Mouse (Mus musculus) urinary bladder, postnatal 0 days (tissue): Measurements from ENCODE around the gene Abcd2. TPM values are rescaled to one million over a fixed set of nuclear protein-coding genes. Genes with fewer than 3 reads are reported as not detected.

Source experiments
- polyA plus RNA-seq: library from polyadenylated mRNA; unstranded; fragments of >200 nt; fragmentation: Nextera tagmentation; extraction: Ambion mirVana; gene quantifications from 2 replicates; pipeline ENCODE4 v1.2.1, GENCODE M21; 2015

The Abcd2 gene
- 0.72 and 1.6 TPM in 2 replicates for polyA plus RNA-seq

GRCm38 (mm10) chr15:91191412-91192222 is at the start of gene Abcd2:
Gene Abcd2, minus strand, starts transcription at chr15:91191799.

DNA sequence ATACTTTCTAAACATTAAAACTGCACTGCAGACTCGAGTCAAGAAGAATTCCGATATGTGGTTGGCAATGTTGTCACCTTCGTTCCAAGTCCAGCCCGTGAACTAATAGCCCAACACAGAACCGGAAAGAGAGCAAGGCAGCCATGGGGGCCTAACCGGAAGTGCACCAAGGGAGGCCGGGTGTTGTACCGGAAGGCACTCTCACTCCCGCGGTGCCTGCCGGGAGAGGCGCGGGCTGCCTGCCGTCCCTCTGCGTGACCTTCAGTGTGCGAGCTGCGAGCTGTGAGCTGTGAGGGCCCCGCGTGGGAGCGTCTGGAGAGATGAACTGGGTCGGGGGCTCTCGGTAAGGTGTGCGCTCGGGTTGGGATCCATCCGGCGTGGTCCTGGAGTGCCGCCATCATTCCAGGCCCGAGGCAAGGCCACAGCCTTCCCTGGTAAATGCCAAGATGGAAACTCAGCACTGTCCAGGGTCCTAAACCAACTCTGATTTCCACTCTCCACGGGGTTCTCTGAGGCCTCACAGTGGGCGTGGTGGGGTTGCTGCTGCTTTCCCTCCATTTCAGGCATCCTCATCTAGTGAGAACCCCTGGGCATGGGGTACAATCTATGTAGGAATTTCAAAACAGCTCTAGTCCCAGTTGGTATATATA is 7.8 kb upstream of the Abcd2 start, which contains the start of gene CN725425:
Gene CN725425, plus strand, starts transcription at position 239 of the 650 bp plus-strand sequence.

Other genes with a start within 250 kb of the Abcd2 start
- 3.4 and 3.8 TPM in 2 replicates for gene Kif21a, start 141.9 kb downstream of the Abcd2 start, polyA plus RNA-seq
- not detected in 2 replicates for gene CN725425, start 7.7 kb upstream of the Abcd2 start, polyA plus RNA-seq